Mouse (Mus musculus): Measurements from ENCODE around the gene Dhrs4. TPM values are rescaled to one million over a fixed set of nuclear protein-coding genes. Genes with fewer than 3 reads are reported as not detected.

Gene Dhrs4
- polyA plus RNA-seq, 1 experiment from 2014 or later, result 28.5 TPM

DNA sequence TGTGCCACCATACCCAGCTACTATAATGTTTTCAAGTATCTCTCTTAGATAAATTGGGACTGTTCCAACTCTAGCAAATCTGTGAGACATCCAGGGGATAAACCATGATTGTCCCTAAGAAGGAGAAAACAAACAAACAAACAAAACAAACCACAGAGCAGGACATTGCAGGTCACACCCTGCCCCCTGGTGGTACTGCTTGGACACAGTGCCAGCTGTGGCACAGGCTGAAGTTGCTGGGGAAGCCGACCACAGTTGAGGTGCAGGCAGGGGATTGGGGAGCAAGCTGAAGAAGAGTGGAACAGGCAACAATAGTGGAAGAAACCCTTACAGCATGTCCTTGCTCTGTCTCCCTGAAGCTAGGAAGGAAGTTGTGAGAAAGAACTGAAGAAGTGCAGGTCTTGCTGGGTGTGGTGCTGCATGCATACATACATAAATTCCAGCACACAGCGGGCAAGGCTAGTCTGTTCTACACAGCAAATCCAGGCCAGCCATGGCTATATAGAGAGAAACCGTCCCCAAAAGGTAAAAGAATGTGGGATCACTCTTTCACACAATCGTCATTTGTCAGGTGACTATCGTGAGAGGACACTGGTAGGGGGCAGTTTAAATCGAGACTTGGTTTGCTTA is 57.7 kb downstream of the Dhrs4 start:
- Histone ChIP-seq H3K36me3 (ENCODE audit: inconsistent target) (no peaks in the 10 kb centered on the region), H3K4me3 (ENCODE audit: inconsistent target) (no peak overlapping the region), H3K79me2 (ENCODE audit: inconsistent target) (peaks cover 9% of the 10 kb centered on the region; the same call in 1 of the 2 replicates), H3K27ac (no peak overlapping the region)
- 67% methylated on average over 6 of the region's 6 CpGs for WGBS (ENCODE audit: missing documents)

Other genes with a start within 250 kb of the Dhrs4 start
- 0.04 to 0.05 TPM in 2 of 3 replicates, not detected in the other for gene Carmil3, start 11.9 kb downstream of the Dhrs4 start, polyA plus RNA-seq (2018)
- not detected in 3 replicates for gene Cpne6, start 31.7 kb downstream of the Dhrs4 start, polyA plus RNA-seq (2018)
- not detected in 3 replicates for gene Nrl, start 46.2 kb downstream of the Dhrs4 start, polyA plus RNA-seq (2018)
- 5.9 to 15.5 TPM (median 7.9 TPM) in 3 replicates for gene Pck2, start 61.5 kb downstream of the Dhrs4 start, polyA plus RNA-seq (2018)
- gene Dcaf11, start 81.2 kb downstream of the Dhrs4 start, polyA plus RNA-seq (2018), result 44.4 to 59.1 TPM (median 44.6 TPM) in 3 replicates
- 0.86 TPM in 1 of 3 replicates, not detected in the others for gene A730061H03Rik, start 81.6 kb downstream of the Dhrs4 start, polyA plus RNA-seq (2018)
- gene Fitm1, start 96.9 kb downstream of the Dhrs4 start, polyA plus RNA-seq (2018), result not detected in 3 replicates
- 213 to 335 TPM (median 292 TPM) in 3 replicates for gene Psme1, start 99.4 kb downstream of the Dhrs4 start, polyA plus RNA-seq (2018)
- gene Emc9, start 106.5 kb downstream of the Dhrs4 start, polyA plus RNA-seq (2018), result 11.9 to 22.1 TPM (median 17.9 TPM) in 3 replicates
- 172 to 350 TPM (median 300 TPM) in 3 replicates for gene Psme2, start 112.4 kb downstream of the Dhrs4 start, polyA plus RNA-seq (2018)
- 16.3 to 31.6 TPM (median 19.7 TPM) in 3 replicates for gene Rnf31, start 113.0 kb downstream of the Dhrs4 start, polyA plus RNA-seq (2018)
- 57.2 to 69.1 TPM (median 61.1 TPM) in 3 replicates for gene Irf9, start 124.8 kb downstream of the Dhrs4 start, polyA plus RNA-seq (2018)
- gene Rec8, start 139.3 kb downstream of the Dhrs4 start, polyA plus RNA-seq (2018), result not detected in 3 replicates
- gene Ipo4, start 157.2 kb downstream of the Dhrs4 start, polyA plus RNA-seq (2018), result 18.4 to 47.7 TPM (median 21.3 TPM) in 3 replicates
- 0.29 to 1.2 TPM (median 1.1 TPM) in 3 replicates for gene Gm49378, start 159.1 kb downstream of the Dhrs4 start, polyA plus RNA-seq (2018)
- 35.2 to 63.2 TPM (median 58.1 TPM) in 3 replicates for gene Tm9sf1, start 165.0 kb downstream of the Dhrs4 start, polyA plus RNA-seq (2018)
- 0.34 TPM in 1 of 3 replicates, not detected in the others for gene Tssk4, start 171.4 kb downstream of the Dhrs4 start, polyA plus RNA-seq (2018)
- gene Mdp1, start 181.8 kb downstream of the Dhrs4 start, polyA plus RNA-seq (2018), result 25.4 to 29.3 TPM (median 26.3 TPM) in 3 replicates
- 27.4 to 36.4 TPM (median 34.4 TPM) in 3 replicates for gene Gmpr2, start 193.2 kb downstream of the Dhrs4 start, polyA plus RNA-seq (2018)
- gene Nedd8, start 193.4 kb downstream of the Dhrs4 start, polyA plus RNA-seq (2018), result 136 to 262 TPM (median 187 TPM) in 3 replicates
- gene Tinf2, start 203.1 kb downstream of the Dhrs4 start, polyA plus RNA-seq (2018), result 9.0 to 10.5 TPM (median 10.4 TPM) in 3 replicates
- gene Tgm1, start 235.2 kb downstream of the Dhrs4 start, polyA plus RNA-seq (2018), result 1.2 to 4.3 TPM (median 3.6 TPM) in 3 replicates
- gene Rabggta, start 243.5 kb downstream of the Dhrs4 start, polyA plus RNA-seq (2018), result 7.5 to 16.7 TPM (median 12.4 TPM) in 3 replicates

Data from macrophage (primary cell).